Mouse (Mus musculus) liver, adult 2 months (tissue): ENCODE data around the gene Prkd2.

ENCODE experiments used
- CTCF ChIP-seq: fragments of 200-500 bp; IDR thresholded peaks from 2 replicates; pipeline ENCODE4 v1.5.1; 2011; ENCODE audit warnings: low read depth, low read length, control low read depth
- POLR2A ChIP-seq: fragments of 200-500 bp; IDR thresholded peaks from 2 replicates; pipeline ENCODE4 v1.6.1; 2011; ENCODE audit warnings: low read length, control low read depth; ENCODE audit not compliant: insufficient read depth; ENCODE audit errors: extremely low read depth

DNA sequence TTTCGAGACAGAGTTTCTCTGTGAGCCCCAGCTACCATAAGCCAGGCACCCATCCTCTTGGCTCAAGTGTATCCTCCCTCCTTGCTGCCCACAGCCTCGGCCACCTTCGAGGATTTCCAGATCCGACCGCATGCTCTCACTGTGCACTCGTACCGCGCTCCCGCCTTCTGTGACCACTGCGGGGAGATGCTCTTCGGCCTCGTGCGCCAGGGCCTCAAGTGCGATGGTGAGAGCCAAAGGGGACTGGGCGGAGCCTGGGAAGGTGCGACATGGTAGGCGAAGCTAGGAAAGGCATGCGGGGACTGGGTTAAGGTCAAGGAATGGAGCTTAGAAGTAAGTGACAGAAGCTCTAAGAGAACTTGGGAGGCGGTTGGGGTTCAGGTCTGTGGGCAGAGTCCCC is 4.8 kb downstream of the Prkd2 start:
- TF ChIP-seq CTCF (no peak), POLR2A (no peak)
